Mouse (Mus musculus) left cerebral cortex, postnatal 14 days (tissue): ENCODE measurements around the gene Tsga10. TPM values are rescaled to one million over a fixed set of nuclear protein-coding genes. Genes with fewer than 3 reads are reported as not detected.
"Not testable (repeated sequence)": the region's sequence is repeated elsewhere in the genome, so short reads cannot be mapped to it uniquely, and the experiment has no call there.

Source experiments
- DNase-seq, 2 experiments: peaks; one replicate each; pipeline ENCODE4 v3.0.0; 2021 to 2022; ENCODE audit warnings: low spot score in 2 of 2, mixed read lengths in 1 of 2
- intact Hi-C: fragments of 180-260 bp; cut with DNase I; formaldehyde crosslinking; loops from one replicate; pipeline ENCODE4 v1.15.1; 2025
- total RNA-seq, 2 experiments: library from RNA; stranded (reverse); gene quantifications; 2 replicates each; pipeline ENCODE4 v1.2.3; 2021

Tsga10 gene
- total RNA-seq, 2 experiments from 2014 or later: 16.7 to 17.3 TPM

GRCm38 (mm10) chr1:37729353-37729752 lies 136.9 kb downstream of the Tsga10 start:
- no peak for DNase-seq
- intact Hi-C loops: loop anchor here (5.0 kb wide), 1 partner anchor 68 kb away; no protein-coding TSS in a partner anchor

DNA sequence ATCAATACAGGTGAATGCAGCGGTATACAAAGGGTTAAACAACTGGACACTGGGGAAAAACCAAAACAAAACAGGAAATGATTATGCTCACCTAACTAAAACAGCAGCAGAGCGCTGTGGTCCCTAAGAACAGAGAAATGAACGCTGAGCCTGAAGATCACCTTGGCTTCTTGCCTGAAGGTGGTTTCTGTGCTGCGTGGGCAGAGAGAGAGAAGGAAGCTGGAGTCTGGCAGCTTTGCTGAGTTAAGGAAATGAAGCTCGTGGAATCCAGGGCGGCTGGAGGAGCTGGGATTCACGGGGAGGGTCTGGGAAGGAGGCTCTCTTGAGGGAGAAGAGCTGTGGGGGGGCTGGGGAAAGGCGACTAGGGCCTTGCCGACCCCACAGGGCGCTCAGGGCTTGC lies 138.2 kb downstream of the Tsga10 start:
- intact Hi-C loops: loop anchor here (5.0 kb wide), 1 partner anchor 69 kb away; no protein-coding TSS in a partner anchor
- DNase-seq: peak; percentile 67 to 69

- DNase-seq: no peak
- intact Hi-C loops: loop anchor here (2.0 to 5.0 kb wide), 2 partner anchors 70 to 138 kb away; no protein-coding TSS in a partner anchor
Measured at GRCm38 (mm10) chr1:37727186-37727585, 139.0 kb downstream of the Tsga10 start.

- peak; percentile 62 to 84 for DNase-seq
- intact Hi-C loops: loop anchor here (2.0 to 5.0 kb wide), 2 partner anchors 71 to 138 kb away; no protein-coding TSS in a partner anchor
Measured at GRCm38 (mm10) chr1:37726426-37726825, 139.8 kb downstream of the Tsga10 start.

DNA sequence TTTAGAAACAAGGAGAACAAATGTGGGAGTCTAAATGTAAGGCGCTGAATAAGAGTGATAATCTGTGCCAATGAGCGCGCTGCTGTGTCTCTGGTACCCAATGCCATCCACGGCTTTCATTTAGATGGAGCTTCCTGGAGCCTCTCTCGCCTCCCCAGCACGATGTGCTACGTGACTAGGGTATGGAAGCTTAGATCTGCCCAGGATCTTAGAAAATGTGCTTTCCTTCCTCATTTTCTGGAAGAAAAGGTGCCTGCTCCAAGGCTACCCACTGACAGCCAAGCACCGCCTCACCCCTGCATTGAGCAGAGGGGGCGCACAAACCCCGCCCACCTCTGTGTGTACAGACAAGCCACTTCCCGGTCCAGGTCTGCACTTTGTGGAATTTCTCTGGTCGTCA lies 140.3 kb downstream of the Tsga10 start:
- intact Hi-C loops: loop anchor here (2.0 to 5.0 kb wide), 2 partner anchors 71 to 139 kb away; no protein-coding TSS in a partner anchor
- DNase-seq: peak; percentile 85 to 96

DNA sequence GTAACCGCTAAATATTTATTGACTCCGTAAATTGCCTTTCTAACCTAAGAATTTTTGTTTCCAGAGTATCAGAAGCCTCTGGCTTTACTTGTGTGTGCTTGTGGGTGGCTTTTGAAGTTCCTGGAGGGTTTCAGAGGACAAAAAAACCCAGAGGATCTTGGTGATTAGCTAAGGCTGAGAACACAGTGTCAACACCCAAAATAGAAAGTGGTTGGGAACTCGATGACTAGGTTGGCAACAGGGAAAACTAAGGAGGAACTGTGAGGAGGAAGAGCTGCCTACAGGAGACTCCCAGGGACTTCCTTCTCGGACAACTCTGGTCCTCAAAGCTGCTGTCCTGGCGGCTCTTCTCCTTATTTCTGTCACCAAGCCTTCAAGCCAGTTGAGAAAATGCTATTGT lies 145.1 kb downstream of the Tsga10 start:
- intact Hi-C loops: no loop called here
- no peak for DNase-seq

- DNase-seq: peak; percentile 74 to 83
- intact Hi-C loops: loop anchor here (5.0 kb wide), 1 partner anchor 38 kb away; no protein-coding TSS in a partner anchor
Measured at GRCm38 (mm10) chr1:37719761-37720640, 146.2 kb downstream of the Tsga10 start, which contains the start of gene 2010300C02Rik. Gene 2010300C02Rik, minus strand, starts transcription at chr1:37720085.

- DNase-seq: no peak
- intact Hi-C loops: loop anchor here (5.0 kb wide), 1 partner anchor 37 kb away; no protein-coding TSS in a partner anchor
Measured at GRCm38 (mm10) chr1:37719030-37719723, 147.1 kb downstream of the Tsga10 start.

DNA sequence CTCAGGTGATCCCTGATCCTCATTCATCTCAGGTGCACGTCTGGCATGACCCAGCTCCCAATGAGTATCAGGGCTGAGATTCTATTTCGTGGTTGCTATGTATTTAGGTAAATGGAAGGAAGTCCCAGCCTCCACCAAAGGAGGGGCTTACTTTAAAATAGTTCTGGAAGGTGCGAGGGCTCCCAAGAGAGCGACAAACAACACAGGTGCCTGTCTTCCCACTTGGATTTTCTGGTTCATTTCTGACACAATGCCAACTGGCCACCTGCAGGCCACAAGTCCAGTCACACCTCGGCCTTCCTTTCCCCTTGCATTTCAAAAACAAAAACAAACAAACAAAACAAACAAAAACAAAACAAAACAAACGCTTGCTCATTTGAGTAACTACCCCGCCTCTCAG lies 147.7 kb downstream of the Tsga10 start:
- peak in 1 of 2 experiments; percentile 29 for DNase-seq
- intact Hi-C loops: loop anchor here (5.0 kb wide), 1 partner anchor 36 kb away; no protein-coding TSS in a partner anchor

- intact Hi-C loops: loop anchor here (5.0 kb wide), 1 partner anchor 35 kb away; no protein-coding TSS in a partner anchor
- DNase-seq: no peak
Measured at GRCm38 (mm10) chr1:37717415-37718195, 148.6 kb downstream of the Tsga10 start.

- DNase-seq, intact Hi-C loops: not testable (repeated sequence)
Measured at GRCm38 (mm10) chr1:37712357-37712737, 153.9 kb downstream of the Tsga10 start.

DNA sequence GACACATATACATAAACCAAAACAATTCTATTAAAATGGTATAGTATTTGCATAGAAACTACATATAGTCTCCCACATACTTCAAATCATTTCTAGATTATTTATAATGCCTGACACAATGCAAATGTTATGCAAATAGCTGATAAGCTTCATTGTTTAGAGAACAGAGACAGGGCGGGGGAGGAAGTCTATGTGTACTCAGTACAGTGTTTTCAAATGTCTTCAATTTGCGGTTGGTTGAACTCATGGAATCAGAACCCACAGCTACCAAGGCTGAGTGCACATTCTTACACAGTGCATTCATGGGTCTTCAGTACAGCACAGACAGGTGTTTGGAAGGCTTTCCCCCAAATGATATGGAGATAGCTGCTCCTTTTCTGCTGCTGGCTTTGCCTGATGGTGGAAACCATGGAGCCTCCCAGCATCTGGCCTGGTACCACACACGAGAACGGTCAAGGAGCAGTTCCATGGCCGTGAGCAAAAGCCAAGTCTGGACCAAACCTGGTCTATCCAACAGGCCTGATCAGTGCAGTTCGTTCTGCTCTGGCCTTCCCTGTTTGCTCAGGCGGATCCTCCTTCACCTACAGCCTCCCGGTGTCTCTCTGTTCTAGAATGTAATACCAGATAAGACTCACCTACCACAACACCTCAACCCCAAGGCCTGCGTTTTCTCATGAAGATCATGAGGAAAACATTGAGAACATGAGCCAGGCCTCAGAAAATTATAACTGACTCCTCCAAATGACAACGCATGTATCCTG lies 154.5 kb downstream of the Tsga10 start:
- intact Hi-C loops: no loop called here
- DNase-seq: no peak

- no peak for DNase-seq
- intact Hi-C loops: no loop called here
Measured at GRCm38 (mm10) chr1:37711082-37711481, 155.1 kb downstream of the Tsga10 start.

- intact Hi-C loops: no loop called here
- no peak for DNase-seq
Measured at GRCm38 (mm10) chr1:37709736-37710135, 156.5 kb downstream of the Tsga10 start.

- intact Hi-C loops: no loop called here
- no peak for DNase-seq
Measured at GRCm38 (mm10) chr1:37708270-37708955, 157.8 kb downstream of the Tsga10 start.
